Mouse (Mus musculus) forebrain, embryonic 16.5 days (tissue): ENCODE data around the gene Tns3. TPM values are rescaled to one million over a fixed set of nuclear protein-coding genes. Genes with fewer than 3 reads are reported as not detected.
A peak's percentile ranks its signal among the peaks of the same experiment; 100 is the strongest.
"Not testable (repeated sequence)": the region's sequence is repeated elsewhere in the genome, so short reads cannot be mapped to it uniquely, and the experiment has no call there.

ENCODE experiments used
- ATAC-seq: fragments of 200-750 bp; cut with Nextera tagmentation; 2 replicates; pipeline ENCODE4 v1.8.0; 2017; ENCODE audit warnings: mild to moderate bottlenecking, moderate library complexity
- H3K27ac ChIP-seq: fragments of 300-500 bp; sonication (generic); 2 replicates; pipeline ENCODE4 v1.5.1; 2014; ENCODE audit warnings: low read length, control low read depth
- H3K27me3 ChIP-seq: fragments of 300-500 bp; sonication (generic); replicated peaks from 2 replicates; pipeline ENCODE4 v1.6.1; 2014; ENCODE audit warnings: low read length; ENCODE audit not compliant: control insufficient read depth, insufficient read depth
- H3K36me3 ChIP-seq: fragments of 300-500 bp; sonication (generic); 2 replicates; pipeline ENCODE4 v1.6.1; 2014; ENCODE audit not compliant: control insufficient read depth, insufficient read depth
- H3K4me1 ChIP-seq: fragments of 300-500 bp; sonication (generic); replicated peaks from 2 replicates; pipeline ENCODE4 v1.6.1; 2014; ENCODE audit warnings: low read length; ENCODE audit not compliant: control insufficient read depth, insufficient read depth
- H3K4me2 ChIP-seq: fragments of 300-500 bp; sonication (generic); 2 replicates; pipeline ENCODE4 v1.6.1; 2014; ENCODE audit warnings: mild to moderate bottlenecking, low read length, control low read depth
- H3K4me3 ChIP-seq: fragments of 300-500 bp; sonication (generic); replicated peaks from 2 replicates; pipeline ENCODE4 v1.5.1; 2014; ENCODE audit warnings: mild to moderate bottlenecking, low read length, control low read depth
- H3K9ac ChIP-seq: fragments of 300-500 bp; sonication (generic); replicated peaks from 2 replicates; pipeline ENCODE4 v1.6.1; 2014; ENCODE audit warnings: low read depth, low read length, control low read depth
- H3K9me3 ChIP-seq: fragments of 300-500 bp; sonication (generic); 2 replicates; pipeline ENCODE4 v1.6.1; 2016; ENCODE audit warnings: low read length; ENCODE audit not compliant: control insufficient read depth
- WGBS: fragments of 180-500 bp; shearing (Covaris S2); extraction: QIAGEN DNeasy Blood & Tissue Kit; methylation state at CpG from one replicate; pipeline ENCODE4 v1.1.7; 2014; 5-methylcytosine and 5-hydroxymethylcytosine counted together
- polyA plus RNA-seq: library from polyadenylated mRNA; unstranded; fragments of >200 nt; fragmentation: Nextera tagmentation; extraction: Ambion mirVana; gene quantifications from 2 replicates; pipeline ENCODE4 v1.2.1, GENCODE M21; 2015

Tns3 gene
- polyA plus RNA-seq, 1 experiment from 2014 or later: 8.8 TPM

DNA sequence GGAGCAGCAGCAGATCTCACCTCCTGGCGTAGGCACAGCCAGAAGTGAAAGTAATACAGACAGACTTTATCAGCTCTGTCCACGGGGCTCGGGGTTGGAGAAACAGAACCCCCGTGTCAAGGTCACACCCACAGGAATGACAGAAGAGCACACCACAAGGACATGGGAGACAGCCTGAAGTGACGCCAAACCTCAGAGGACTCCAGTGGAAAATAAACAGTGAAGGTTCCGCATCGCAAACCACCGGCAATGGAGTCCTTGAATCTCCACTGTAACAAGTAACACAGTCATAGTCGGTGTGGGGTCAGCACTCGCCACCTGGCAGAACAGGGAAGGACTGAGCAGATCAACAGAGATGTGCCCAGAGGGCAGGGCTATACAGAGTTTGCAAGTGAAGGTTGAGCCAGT, 35.5 kb downstream of the Tns3 start:
- Histone ChIP-seq H3K27ac (no peak overlapping the region), H3K36me3 (no peaks in the 10 kb centered on the region), H3K9me3 (no peaks in the 10 kb centered on the region), H3K27me3 (no peaks in the 10 kb centered on the region), H3K4me1 (peaks cover 13% of the 10 kb centered on the region), H3K4me3 (no peak overlapping the region), H3K9ac (no peak overlapping the region), H3K4me2 (no peak overlapping the region)
- no peak for ATAC-seq
- 87% methylated on average over 10 of the region's 10 CpGs for WGBS

DNA sequence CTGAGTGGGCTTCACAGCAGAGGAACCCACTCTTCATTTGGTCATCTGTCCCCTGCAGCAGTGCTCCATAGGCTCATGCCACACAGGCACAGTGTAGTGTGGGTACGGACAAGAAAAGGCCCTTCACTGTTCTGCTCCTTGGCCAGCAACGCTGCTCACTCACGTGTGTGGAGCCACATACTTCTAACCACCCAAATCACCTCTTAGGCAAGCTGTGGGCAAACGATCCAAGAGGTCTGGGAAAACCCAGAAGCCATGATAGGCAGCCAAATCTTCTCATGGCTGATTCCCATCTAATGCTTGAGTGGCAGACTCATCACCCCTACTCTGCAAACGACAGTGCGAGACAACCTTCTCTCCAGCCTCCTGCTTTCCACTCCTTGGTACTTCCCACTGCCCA, 37.2 kb downstream of the Tns3 start:
- no peaks in the 10 kb centered on the region for H3K9me3 ChIP-seq
- no peak overlapping the region for H3K4me3 ChIP-seq
- WGBS: 92% methylated on average over 6 of the region's 6 CpGs
- H3K9ac ChIP-seq: no peak overlapping the region
- H3K4me1 ChIP-seq: peaks cover 13% of the 10 kb centered on the region
- no peak overlapping the region for H3K27ac ChIP-seq
- no peak overlapping the region for H3K4me2 ChIP-seq
- no peaks in the 10 kb centered on the region for H3K27me3 ChIP-seq
- H3K36me3 ChIP-seq: no peaks in the 10 kb centered on the region
- no peak for ATAC-seq

DNA sequence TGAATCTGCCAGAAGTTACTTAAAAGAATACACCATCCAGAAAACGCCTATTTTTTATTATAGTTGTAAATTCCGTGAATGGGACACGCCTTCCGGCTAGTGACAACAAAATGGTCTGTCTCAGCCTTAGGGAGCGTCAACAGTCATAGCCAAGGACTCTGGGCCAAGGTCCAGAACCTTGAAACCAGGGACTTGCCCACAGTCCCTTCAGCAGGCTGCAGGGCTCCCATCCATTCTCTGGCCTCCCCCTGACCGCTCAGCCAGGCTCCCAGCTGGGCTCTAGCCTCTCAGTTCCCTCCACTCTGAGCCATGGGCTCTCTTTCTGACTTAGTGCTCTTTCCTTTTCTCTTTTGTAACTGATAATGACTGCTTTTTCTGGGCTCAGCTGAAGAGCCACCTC, 37.6 kb downstream of the Tns3 start:
- Histone ChIP-seq H3K36me3 (no peaks in the 10 kb centered on the region), H3K4me1 (peaks cover 13% of the 10 kb centered on the region), H3K4me2 (no peak overlapping the region), H3K4me3 (no peak overlapping the region), H3K27me3 (no peaks in the 10 kb centered on the region), H3K9me3 (no peaks in the 10 kb centered on the region), H3K9ac (no peak overlapping the region), H3K27ac (no peak overlapping the region)
- no peak for ATAC-seq
- WGBS: 90% methylated on average over 6 of the region's 6 CpGs

DNA sequence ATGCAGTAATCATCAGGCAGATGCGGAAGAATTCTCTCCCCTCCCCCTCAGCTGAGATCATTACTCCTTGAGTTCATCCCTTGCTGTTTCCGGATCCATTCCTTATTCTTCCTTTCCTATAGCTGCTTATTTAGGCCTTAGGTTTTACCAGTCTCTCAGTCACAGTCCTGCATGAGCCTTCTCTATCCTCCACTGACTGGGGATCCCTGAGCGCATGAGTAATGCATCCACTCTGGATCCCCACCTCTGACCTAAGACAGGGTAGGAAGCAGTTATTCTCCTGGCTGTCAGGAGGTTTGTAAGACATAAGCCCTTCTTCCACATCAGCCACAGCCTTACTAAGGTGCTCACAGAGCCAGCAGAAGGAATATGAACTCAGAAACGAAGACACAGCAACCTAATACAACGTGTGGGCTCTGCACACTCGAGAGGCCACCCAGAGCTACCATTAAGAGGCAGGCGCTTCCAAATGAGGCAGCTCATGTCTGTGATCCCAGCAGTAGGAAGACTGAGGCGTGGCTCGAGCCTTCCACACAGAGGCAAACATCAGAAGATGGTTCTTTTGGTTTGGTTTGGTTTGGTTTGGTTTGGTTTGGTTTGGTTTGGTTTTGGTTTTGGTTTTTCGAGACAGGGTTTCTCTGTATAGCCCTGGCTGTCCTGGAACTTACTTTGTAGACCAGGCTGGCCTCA, 38.3 kb downstream of the Tns3 start:
- no peaks in the 10 kb centered on the region for H3K9me3 ChIP-seq
- 77% methylated on average over 10 of the region's 10 CpGs for WGBS

GRCm38 (mm10) chr11:8625451-8625850, 38.9 kb downstream of the Tns3 start:
- H3K27me3 ChIP-seq: no peaks in the 10 kb centered on the region
- H3K4me2 ChIP-seq: no peak overlapping the region
- H3K4me1 ChIP-seq: peaks cover 13% of the 10 kb centered on the region
- no peak overlapping the region for H3K27ac ChIP-seq
- H3K4me3 ChIP-seq: no peak overlapping the region
- H3K36me3 ChIP-seq: no peaks in the 10 kb centered on the region
- 29% methylated on average over 6 of the region's 6 CpGs for WGBS
- H3K9me3 ChIP-seq: no peaks in the 10 kb centered on the region
- ATAC-seq: no peak
- H3K9ac ChIP-seq: no peak overlapping the region

More for the DNA sequence above, 38.3 kb downstream of the Tns3 start:
- Histone ChIP-seq H3K4me2 (no peak overlapping the region), H3K27ac (no peak overlapping the region), H3K4me3 (no peak overlapping the region), H3K9ac (no peak overlapping the region), H3K4me1 (peaks cover 13% of the 10 kb centered on the region), H3K36me3 (no peaks in the 10 kb centered on the region), H3K27me3 (no peaks in the 10 kb centered on the region)
- no peak for ATAC-seq

DNA sequence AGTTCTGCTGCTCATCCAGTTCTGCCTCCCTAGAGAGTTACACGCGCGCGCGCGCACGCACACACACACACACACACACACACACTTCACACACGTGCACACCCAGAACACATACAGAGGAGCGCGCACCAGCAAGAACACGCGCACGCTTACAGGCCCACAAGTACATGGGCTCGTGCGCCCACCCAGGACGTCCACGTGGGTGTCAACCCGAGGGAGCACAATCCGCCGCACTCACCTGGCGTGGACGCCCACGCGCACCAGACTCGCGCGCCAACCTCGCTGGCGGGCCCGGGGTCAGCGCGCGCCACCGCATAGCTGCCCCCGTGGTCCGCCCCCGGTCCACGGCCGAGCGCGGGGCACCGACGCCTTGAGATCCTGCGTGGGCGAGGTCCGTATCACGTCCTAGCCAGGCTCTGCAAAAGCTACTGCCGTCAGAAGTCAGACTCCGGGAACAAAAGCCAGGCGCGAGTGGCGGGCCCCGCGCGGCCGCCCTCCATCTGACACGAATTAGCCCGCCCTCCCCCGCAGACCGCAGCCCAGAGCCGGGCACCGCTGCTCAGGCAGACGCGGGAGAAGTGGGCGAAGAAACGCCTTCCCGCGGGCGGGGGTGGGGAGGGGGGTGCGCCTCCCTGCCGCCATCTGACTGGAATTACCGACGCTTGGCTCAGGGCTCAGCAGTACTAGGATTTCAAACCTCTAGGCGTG, 40.0 kb downstream of the Tns3 start:
- Histone ChIP-seq H3K4me1 (peaks cover 13% of the 10 kb centered on the region), H3K27me3 (no peaks in the 10 kb centered on the region), H3K9ac (peak overlapping the region; percentile 89), H3K9me3 (no peaks in the 10 kb centered on the region), H3K36me3 (no peaks in the 10 kb centered on the region), H3K4me2 (peak overlapping the region; percentile 95), H3K27ac (no peak overlapping the region), H3K4me3 (peak overlapping the region; percentile 73)
- peak; percentile 88 for ATAC-seq
- WGBS: under 1% methylated on average over 74 of the region's 74 CpGs

DNA sequence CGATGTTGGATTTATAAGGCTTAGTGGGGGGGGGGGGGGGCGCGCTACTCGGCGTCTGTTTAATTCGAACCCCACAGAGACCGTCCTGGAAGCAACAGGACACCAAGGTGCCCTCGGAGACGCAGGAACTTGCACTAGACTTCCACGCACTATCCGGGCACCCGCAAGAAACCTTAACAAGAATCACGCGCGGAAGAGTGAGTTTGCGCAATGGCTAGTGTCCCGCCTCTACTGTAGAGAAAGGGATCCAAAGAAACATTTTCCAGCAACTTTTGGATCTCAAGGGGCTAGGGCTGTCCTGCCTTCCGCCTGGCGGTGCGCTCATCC, 40.5 kb downstream of the Tns3 start:
- Histone ChIP-seq H3K36me3 (no peaks in the 10 kb centered on the region), H3K27ac (no peak overlapping the region), H3K27me3 (no peaks in the 10 kb centered on the region), H3K4me2 (peak overlapping the region; percentile 95), H3K9me3 (no peaks in the 10 kb centered on the region), H3K9ac (peak overlapping the region; percentile 89), H3K4me3 (peak overlapping the region; percentile 73), H3K4me1 (peaks cover 13% of the 10 kb centered on the region)
- WGBS: 5% methylated on average over 20 of the region's 20 CpGs
- no peak for ATAC-seq

DNA sequence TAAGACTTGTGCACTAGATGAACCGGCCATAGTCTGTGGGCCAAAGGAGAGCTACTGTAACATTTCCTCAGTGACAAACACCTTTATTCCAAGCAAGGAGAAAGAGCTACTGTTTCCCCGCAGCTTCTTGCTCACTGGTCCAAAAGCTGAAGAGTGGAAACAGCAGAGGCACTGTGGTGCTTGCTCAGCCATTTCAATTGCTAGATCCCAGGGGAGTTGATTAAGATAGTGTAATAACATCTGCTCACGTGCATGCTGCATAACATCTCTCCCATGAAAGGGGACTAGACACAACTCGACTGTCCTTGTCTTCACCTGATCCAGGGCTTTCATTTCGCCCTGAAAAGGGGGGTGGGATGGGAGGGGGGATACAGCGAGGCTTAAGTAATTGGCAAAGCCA, 41.7 kb downstream of the Tns3 start:
- Histone ChIP-seq H3K9ac (no peak overlapping the region), H3K4me2 (no peak overlapping the region), H3K27ac (no peak overlapping the region), H3K4me3 (no peak overlapping the region), H3K4me1 (peaks cover 13% of the 10 kb centered on the region), H3K36me3 (no peaks in the 10 kb centered on the region), H3K27me3 (no peaks in the 10 kb centered on the region), H3K9me3 (no peaks in the 10 kb centered on the region)
- 43% methylated on average over 6 of the region's 6 CpGs for WGBS
- no peak for ATAC-seq

DNA sequence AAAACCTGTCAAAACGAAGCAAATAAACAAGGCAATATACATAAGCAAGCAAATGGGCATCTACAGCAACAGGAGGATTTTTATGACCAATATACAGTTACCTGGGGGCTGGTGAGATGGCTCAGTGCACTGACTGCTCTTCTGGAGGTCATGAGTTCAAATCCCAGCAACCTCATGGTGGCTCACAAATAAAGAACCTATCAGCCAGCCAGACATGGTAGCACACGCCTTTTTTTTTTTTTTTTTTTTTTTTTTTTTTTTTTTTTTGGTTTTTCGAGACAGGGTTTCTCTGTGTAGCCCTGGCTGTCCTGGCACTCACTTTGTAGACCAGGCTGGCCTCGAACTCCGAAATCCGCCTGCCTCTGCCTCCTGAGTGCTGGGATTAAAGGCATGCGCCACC, 45.2 kb downstream of the Tns3 start:
- H3K4me2 ChIP-seq, H3K27me3 ChIP-seq, H3K4me3 ChIP-seq, H3K9me3 ChIP-seq, H3K36me3 ChIP-seq, H3K9ac ChIP-seq, H3K4me1 ChIP-seq, H3K27ac ChIP-seq, ATAC-seq: not testable (repeated sequence)
- 89% methylated on average over 6 of the region's 7 CpGs for WGBS
